Mouse (Mus musculus): ENCODE results near the gene Epo.

DNA sequence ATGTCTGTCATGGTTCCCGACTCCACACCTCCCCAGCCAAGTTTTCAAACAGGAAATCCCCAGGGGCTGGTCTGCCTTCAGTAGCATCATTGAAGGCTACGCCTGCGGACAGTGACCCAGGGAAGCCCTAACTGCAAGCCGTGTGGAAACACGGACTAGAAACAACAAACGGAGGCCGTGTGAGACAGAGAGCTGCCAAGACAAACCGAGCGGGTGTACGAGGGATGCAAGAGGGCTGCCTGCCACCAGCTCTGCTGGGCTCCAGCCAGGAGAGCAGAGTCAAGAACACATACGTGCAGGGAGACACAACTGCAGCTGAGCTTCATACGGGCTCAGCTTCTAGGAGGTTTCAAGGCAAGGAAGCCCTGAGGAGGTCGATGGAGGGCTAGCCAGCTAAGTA, 39.2 kb downstream of the Epo start:
- TF ChIP-seq CTCF (IDR thresholded peaks at IDR 0.05; ENCODE audit: low read depth) = no peak
- no peak for TF ChIP-seq EP300 (IDR thresholded peaks at IDR 0.05; ENCODE audit: low read depth)
